Mouse (Mus musculus) cerebellum, adult 2 months (tissue): ENCODE results near the gene H2-M10.5.

Source experiments
- CTCF ChIP-seq: fragments of 200-500 bp; IDR thresholded peaks from 2 replicates; pipeline ENCODE4 v1.5.1; 2011; ENCODE audit warnings: low read depth, mild to moderate bottlenecking, control low read depth, low read length, moderate library complexity, borderline replicate concordance; ENCODE audit not compliant: insufficient read depth
- POLR2A ChIP-seq: fragments of 200-500 bp; IDR thresholded peaks from 2 replicates; pipeline ENCODE4 v1.6.1; 2011; ENCODE audit warnings: low read length, control low read depth, borderline replicate concordance; ENCODE audit not compliant: insufficient read depth

GRCm38 (mm10) chr17:36781533-36781932, 8.8 kb downstream of the H2-M10.5 start:
- no peak for TF ChIP-seq CTCF
- TF ChIP-seq POLR2A: no peak
